Mouse (Mus musculus): ENCODE measurements around the gene St3gal3. TPM values are rescaled to one million over a fixed set of nuclear protein-coding genes. Genes with fewer than 3 reads are reported as not detected.

Gene St3gal3
- polyA plus RNA-seq, 1 experiment: 19.3 TPM

DNA sequence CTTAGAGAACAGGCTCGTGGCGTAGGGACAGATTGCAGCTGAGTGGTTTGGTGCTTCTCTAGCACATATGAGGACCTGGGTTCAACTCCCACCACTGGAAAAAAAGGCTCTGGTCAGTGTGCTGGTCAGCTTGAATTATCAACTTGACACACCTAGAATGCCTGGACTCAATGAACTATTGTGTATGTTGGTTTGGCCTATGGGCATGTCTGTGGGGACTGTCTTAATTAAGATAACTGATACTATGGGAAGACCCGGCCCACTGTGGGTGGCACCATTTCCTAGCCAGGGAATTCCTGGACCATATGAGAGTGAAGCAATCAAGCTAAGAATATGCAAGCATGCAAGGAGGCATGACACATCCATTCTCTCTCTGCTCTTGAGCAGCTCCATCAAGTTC is 150.5 kb downstream of the St3gal3 start:
- Histone ChIP-seq H3K27me3 (ENCODE audit: control insufficient read depth, insufficient read depth, low read length) (no peaks in the 10 kb centered on the region), H3K27ac (ENCODE audit: control insufficient read depth, insufficient read depth, low read length) (no peak overlapping the region), H3K4me1 (replicated peaks; ENCODE audit: control insufficient read depth, insufficient read depth, low read length) (no peaks in the 10 kb centered on the region), H3K4me3 (ENCODE audit: control insufficient read depth, insufficient read depth, low read length) (no peak overlapping the region), H3K36me3 (ENCODE audit: control insufficient read depth, insufficient read depth, low read length) (no peaks in the 10 kb centered on the region)
- 96% methylated on average over 3 of the region's 3 CpGs for WGBS
- no peak for DNase-seq
- no peak for TF ChIP-seq POLR2A (IDR thresholded peaks at IDR 0.05; ENCODE audit: control insufficient read depth, extremely low read depth, insufficient read depth, low read length, poor library complexity)
- TF ChIP-seq CTCF (IDR thresholded peaks at IDR 0.05; ENCODE audit: borderline replicate concordance, control insufficient read depth, extremely low read depth, insufficient read depth, low read length, poor library complexity): no peak

DNA sequence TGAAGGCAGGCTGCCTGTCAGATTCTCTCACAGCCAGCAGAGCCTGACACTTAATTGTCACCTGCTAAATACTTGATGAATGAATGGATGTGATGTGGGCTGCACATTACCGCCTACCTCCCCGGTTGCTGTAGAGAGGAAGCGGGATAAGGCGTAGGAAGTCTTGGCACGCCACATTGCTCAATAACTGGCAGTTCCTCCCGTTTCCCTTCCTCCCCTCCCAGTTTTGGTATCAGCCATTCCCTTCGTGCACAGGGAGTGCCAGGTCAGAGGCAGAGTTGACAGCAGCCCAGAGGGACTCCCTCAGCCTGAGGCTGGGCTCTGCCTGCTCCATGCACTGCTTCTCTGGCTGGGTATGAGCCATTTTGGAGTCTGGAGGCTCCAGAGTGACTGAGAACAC is 152.0 kb downstream of the St3gal3 start:
- no peak for TF ChIP-seq POLR2A (IDR thresholded peaks at IDR 0.05; ENCODE audit: control insufficient read depth, extremely low read depth, insufficient read depth, low read length, poor library complexity)
- TF ChIP-seq CTCF (IDR thresholded peaks at IDR 0.05; ENCODE audit: borderline replicate concordance, control insufficient read depth, extremely low read depth, insufficient read depth, low read length, poor library complexity): no peak
- no peak for DNase-seq
- 89% methylated on average over 7 of the region's 7 CpGs for WGBS
- Histone ChIP-seq H3K27me3 (ENCODE audit: control insufficient read depth, insufficient read depth, low read length) (no peaks in the 10 kb centered on the region), H3K4me1 (replicated peaks; ENCODE audit: control insufficient read depth, insufficient read depth, low read length) (no peaks in the 10 kb centered on the region), H3K4me3 (ENCODE audit: control insufficient read depth, insufficient read depth, low read length) (no peak overlapping the region), H3K36me3 (ENCODE audit: control insufficient read depth, insufficient read depth, low read length) (no peaks in the 10 kb centered on the region), H3K27ac (ENCODE audit: control insufficient read depth, insufficient read depth, low read length) (no peak overlapping the region)

DNA sequence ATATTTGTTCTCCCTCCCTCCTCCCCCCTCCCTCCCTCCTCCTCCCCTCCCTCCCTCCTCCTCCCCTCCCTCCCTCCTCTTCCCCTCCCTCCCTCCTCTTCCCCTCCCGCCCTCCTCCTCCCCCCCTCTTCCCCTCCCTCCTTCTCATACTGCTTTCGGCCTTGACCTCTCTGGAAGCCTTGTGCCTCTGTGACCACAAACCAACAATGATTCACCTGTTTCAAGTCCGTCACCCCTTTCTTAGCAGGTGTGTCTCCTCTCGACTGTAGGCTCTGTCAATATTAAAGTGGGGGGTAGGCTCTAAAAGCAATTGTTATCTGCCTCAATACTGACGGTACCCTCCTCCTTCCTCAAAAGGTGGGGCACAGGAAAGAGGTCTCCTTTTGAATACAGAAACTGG is 153.2 kb downstream of the St3gal3 start:
- H3K27me3 ChIP-seq (ENCODE audit: control insufficient read depth, insufficient read depth, low read length): no peaks in the 10 kb centered on the region
- no peak for DNase-seq
- no peak overlapping the region for H3K27ac ChIP-seq (ENCODE audit: control insufficient read depth, insufficient read depth, low read length)
- 34% methylated on average over 4 of the region's 5 CpGs for WGBS
- no peaks in the 10 kb centered on the region for H3K4me1 ChIP-seq (replicated peaks; ENCODE audit: control insufficient read depth, insufficient read depth, low read length)
- no peaks in the 10 kb centered on the region for H3K36me3 ChIP-seq (ENCODE audit: control insufficient read depth, insufficient read depth, low read length)
- H3K4me3 ChIP-seq (ENCODE audit: control insufficient read depth, insufficient read depth, low read length): no peak overlapping the region
- no peak for TF ChIP-seq POLR2A (IDR thresholded peaks at IDR 0.05; ENCODE audit: control insufficient read depth, extremely low read depth, insufficient read depth, low read length, poor library complexity)
- no peak for TF ChIP-seq CTCF (IDR thresholded peaks at IDR 0.05; ENCODE audit: borderline replicate concordance, control insufficient read depth, extremely low read depth, insufficient read depth, low read length, poor library complexity)

DNA sequence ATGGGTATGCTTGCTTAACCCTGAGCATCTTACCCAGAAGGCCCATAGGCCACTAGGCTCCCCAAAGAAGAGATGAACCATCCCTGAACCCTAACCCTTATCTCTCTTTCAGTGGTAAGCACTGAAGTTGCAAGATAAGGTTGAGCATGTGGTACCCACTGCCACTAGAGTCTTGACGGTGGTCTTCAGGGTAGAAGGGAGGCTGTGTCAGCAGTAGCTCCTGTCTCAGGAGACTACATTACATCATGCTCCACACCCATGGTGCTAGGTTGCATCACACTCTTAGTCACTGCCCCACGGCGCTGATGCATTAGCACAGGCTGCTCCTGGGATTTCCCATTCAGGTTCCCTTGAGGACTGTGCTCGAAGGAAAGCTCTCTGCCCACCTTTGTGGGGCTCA is 154.6 kb downstream of the St3gal3 start:
- no peaks in the 10 kb centered on the region for H3K27me3 ChIP-seq (ENCODE audit: control insufficient read depth, insufficient read depth, low read length)
- DNase-seq: no peak
- WGBS: 98% methylated on average over 4 of the region's 4 CpGs
- no peak overlapping the region for H3K27ac ChIP-seq (ENCODE audit: control insufficient read depth, insufficient read depth, low read length)
- H3K4me1 ChIP-seq (replicated peaks; ENCODE audit: control insufficient read depth, insufficient read depth, low read length): no peaks in the 10 kb centered on the region
- no peaks in the 10 kb centered on the region for H3K36me3 ChIP-seq (ENCODE audit: control insufficient read depth, insufficient read depth, low read length)
- TF ChIP-seq POLR2A (IDR thresholded peaks at IDR 0.05; ENCODE audit: control insufficient read depth, extremely low read depth, insufficient read depth, low read length, poor library complexity): no peak
- no peak for TF ChIP-seq CTCF (IDR thresholded peaks at IDR 0.05; ENCODE audit: borderline replicate concordance, control insufficient read depth, extremely low read depth, insufficient read depth, low read length, poor library complexity)
- no peak overlapping the region for H3K4me3 ChIP-seq (ENCODE audit: control insufficient read depth, insufficient read depth, low read length)

DNA sequence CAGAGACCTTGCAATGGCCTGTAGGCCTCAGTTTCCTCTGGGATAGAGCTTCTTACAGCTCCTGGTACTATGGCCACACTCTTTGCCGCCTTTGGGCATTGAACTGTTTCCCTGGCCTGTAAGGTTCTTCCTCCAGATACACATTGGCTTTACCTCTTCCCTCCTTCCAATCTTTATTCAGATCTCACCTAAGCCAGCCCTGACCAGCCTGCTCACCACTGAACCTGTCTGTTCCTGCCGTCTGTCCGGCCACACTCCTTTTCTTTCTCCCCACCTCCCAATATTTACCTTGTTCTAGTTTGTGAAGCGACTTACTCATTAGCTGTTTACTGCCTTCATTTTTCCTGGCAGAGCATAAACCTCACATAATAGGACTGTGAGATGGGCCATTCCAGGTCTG is 155.5 kb downstream of the St3gal3 start:
- H3K36me3 ChIP-seq (ENCODE audit: control insufficient read depth, insufficient read depth, low read length): no peaks in the 10 kb centered on the region
- H3K4me1 ChIP-seq (replicated peaks; ENCODE audit: control insufficient read depth, insufficient read depth, low read length): no peaks in the 10 kb centered on the region
- no peak overlapping the region for H3K27ac ChIP-seq (ENCODE audit: control insufficient read depth, insufficient read depth, low read length)
- WGBS: 99% methylated on average over 4 of the region's 4 CpGs
- no peak overlapping the region for H3K4me3 ChIP-seq (ENCODE audit: control insufficient read depth, insufficient read depth, low read length)
- no peak for DNase-seq
- H3K27me3 ChIP-seq (ENCODE audit: control insufficient read depth, insufficient read depth, low read length): no peaks in the 10 kb centered on the region
- TF ChIP-seq CTCF (IDR thresholded peaks at IDR 0.05; ENCODE audit: borderline replicate concordance, control insufficient read depth, extremely low read depth, insufficient read depth, low read length, poor library complexity) (no peak), POLR2A (IDR thresholded peaks at IDR 0.05; ENCODE audit: control insufficient read depth, extremely low read depth, insufficient read depth, low read length, poor library complexity) (no peak)

DNA sequence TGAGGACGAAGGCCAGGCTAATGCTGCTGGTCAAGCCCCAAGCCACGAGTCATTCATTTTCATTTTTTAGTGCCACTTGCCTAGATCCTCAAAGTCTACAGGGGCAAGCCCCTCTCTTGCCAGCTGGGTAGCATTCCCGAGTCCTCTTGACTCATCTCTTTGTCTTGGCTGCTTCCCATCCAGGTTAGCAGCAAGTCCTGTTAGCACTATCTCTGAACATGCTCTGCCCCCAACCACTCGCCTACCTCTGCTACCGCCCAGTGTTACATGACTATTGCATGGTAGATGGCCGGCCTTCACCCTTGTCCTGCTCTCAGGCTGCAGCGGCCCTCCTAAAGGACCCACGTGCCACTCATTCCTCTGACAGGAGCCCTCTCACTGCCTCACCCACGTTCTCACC is 156.4 kb downstream of the St3gal3 start:
- no peaks in the 10 kb centered on the region for H3K4me1 ChIP-seq (replicated peaks; ENCODE audit: control insufficient read depth, insufficient read depth, low read length)
- H3K36me3 ChIP-seq (ENCODE audit: control insufficient read depth, insufficient read depth, low read length): no peaks in the 10 kb centered on the region
- TF ChIP-seq CTCF (IDR thresholded peaks at IDR 0.05; ENCODE audit: borderline replicate concordance, control insufficient read depth, extremely low read depth, insufficient read depth, low read length, poor library complexity) (no peak), POLR2A (IDR thresholded peaks at IDR 0.05; ENCODE audit: control insufficient read depth, extremely low read depth, insufficient read depth, low read length, poor library complexity) (no peak)
- no peak for DNase-seq
- H3K27ac ChIP-seq (ENCODE audit: control insufficient read depth, insufficient read depth, low read length): no peak overlapping the region
- no peak overlapping the region for H3K4me3 ChIP-seq (ENCODE audit: control insufficient read depth, insufficient read depth, low read length)
- H3K27me3 ChIP-seq (ENCODE audit: control insufficient read depth, insufficient read depth, low read length): no peaks in the 10 kb centered on the region
- 96% methylated on average over 9 of the region's 9 CpGs for WGBS

- Histone ChIP-seq H3K4me1 (replicated peaks; ENCODE audit: control insufficient read depth, insufficient read depth, low read length) (no peaks in the 10 kb centered on the region; the same call in 1 of the 2 replicates), H3K27me3 (ENCODE audit: control insufficient read depth, insufficient read depth, low read length) (no peaks in the 10 kb centered on the region), H3K4me3 (ENCODE audit: control insufficient read depth, insufficient read depth, low read length) (no peak overlapping the region), H3K27ac (ENCODE audit: control insufficient read depth, insufficient read depth, low read length) (no peak overlapping the region), H3K36me3 (ENCODE audit: control insufficient read depth, insufficient read depth, low read length) (no peaks in the 10 kb centered on the region)
- WGBS: 98% methylated on average over 11 of the region's 11 CpGs
- no peak for DNase-seq
- TF ChIP-seq POLR2A (IDR thresholded peaks at IDR 0.05; ENCODE audit: control insufficient read depth, extremely low read depth, insufficient read depth, low read length, poor library complexity) (no peak), CTCF (IDR thresholded peaks at IDR 0.05; ENCODE audit: borderline replicate concordance, control insufficient read depth, extremely low read depth, insufficient read depth, low read length, poor library complexity) (no peak)
These were observed 156.9 kb downstream of the St3gal3 start for GRCm38 (mm10) chr4:117977841-117978240.
